Mouse (Mus musculus) embryonic facial prominence, embryonic 13.5 days (tissue): ENCODE data around the gene Psme2b. TPM values are rescaled to one million over a fixed set of nuclear protein-coding genes. Genes with fewer than 3 reads are reported as not detected.
"Not testable (repeated sequence)": the region's sequence is repeated elsewhere in the genome, so short reads cannot be mapped to it uniquely, and the experiment has no call there.

Experiments used
- ATAC-seq: fragments of 200-750 bp; cut with Nextera tagmentation; 2 replicates; pipeline ENCODE4 v1.8.0; 2017; ENCODE audit warnings: low read depth; ENCODE audit not compliant: insufficient number of reproducible peaks, insufficient read depth, low FRiP score, low TSS enrichment
- H3K27ac ChIP-seq: fragments of 300-500 bp; sonication (generic); 2 replicates; pipeline ENCODE4 v1.5.1; 2015; ENCODE audit warnings: moderate library complexity, mild to moderate bottlenecking, inconsistent platforms
- H3K27me3 ChIP-seq: fragments of 300-500 bp; sonication (generic); 2 replicates; pipeline ENCODE4 v1.6.1; 2015; ENCODE audit warnings: mild to moderate bottlenecking, inconsistent platforms
- H3K36me3 ChIP-seq: fragments of 300-500 bp; sonication (generic); 2 replicates; pipeline ENCODE4 v1.6.1; 2015; ENCODE audit warnings: mild to moderate bottlenecking, inconsistent platforms
- H3K4me1 ChIP-seq: fragments of 300-500 bp; sonication (generic); 2 replicates; pipeline ENCODE4 v1.6.1; 2015; ENCODE audit warnings: inconsistent platforms
- H3K4me2 ChIP-seq: fragments of 300-500 bp; sonication (generic); 2 replicates; pipeline ENCODE4 v1.6.1; 2015; ENCODE audit warnings: moderate library complexity, mild to moderate bottlenecking, inconsistent platforms
- H3K4me3 ChIP-seq: fragments of 300-500 bp; sonication (generic); 2 replicates; pipeline ENCODE4 v1.5.1; 2015; ENCODE audit warnings: mild to moderate bottlenecking, inconsistent platforms
- H3K9ac ChIP-seq: fragments of 300-500 bp; sonication (generic); 2 replicates; pipeline ENCODE4 v1.6.1; 2015; ENCODE audit warnings: mild to moderate bottlenecking, inconsistent platforms
- H3K9me3 ChIP-seq: fragments of 300-500 bp; sonication (generic); 2 replicates; pipeline ENCODE4 v1.6.1; 2016; ENCODE audit warnings: inconsistent platforms
- WGBS: fragments of 180-500 bp; shearing (Covaris S2); methylation state at CpG from one replicate; pipeline ENCODE4 v1.1.7; 2015; ENCODE audit warnings: mixed read lengths; 5-methylcytosine and 5-hydroxymethylcytosine counted together
- polyA plus RNA-seq: library from polyadenylated mRNA; unstranded; fragments of >200 nt; fragmentation: Nextera tagmentation; extraction: Ambion mirVana; gene quantifications from 2 replicates; pipeline ENCODE4 v1.2.1, GENCODE M21; 2015

Psme2b gene
- polyA plus RNA-seq, 1 experiment from 2014 or later, result 2.1 TPM

GRCm38 (mm10) chr11:48935291-48935690, 10.7 kb downstream of the Psme2b start:
- H3K9ac ChIP-seq, H3K4me3 ChIP-seq, ATAC-seq, H3K36me3 ChIP-seq, H3K27ac ChIP-seq, H3K4me1 ChIP-seq, H3K4me2 ChIP-seq, H3K9me3 ChIP-seq, H3K27me3 ChIP-seq: not testable (repeated sequence)
- WGBS, result no CpG with 5 or more reads among the region's 3 CpGs

- not testable (repeated sequence) for H3K4me3 ChIP-seq, H3K4me1 ChIP-seq, ATAC-seq, H3K36me3 ChIP-seq, H3K4me2 ChIP-seq, H3K27me3 ChIP-seq, H3K27ac ChIP-seq, H3K9me3 ChIP-seq, H3K9ac ChIP-seq
- WGBS, result 75% methylated on average over 1 of the region's 1 CpGs
Observed at GRCm38 (mm10) chr11:48933923-48934322, 12.1 kb downstream of the Psme2b start.

GRCm38 (mm10) chr11:48933422-48933821, 12.6 kb downstream of the Psme2b start:
- not testable (repeated sequence) for H3K27ac ChIP-seq, H3K9ac ChIP-seq, H3K9me3 ChIP-seq, H3K4me3 ChIP-seq, H3K36me3 ChIP-seq, H3K4me1 ChIP-seq, H3K27me3 ChIP-seq, ATAC-seq, H3K4me2 ChIP-seq
- WGBS, result 73% methylated on average over 1 of the region's 1 CpGs

GRCm38 (mm10) chr11:48928068-48928467, 17.9 kb downstream of the Psme2b start:
- not testable (repeated sequence) for H3K27me3 ChIP-seq, H3K9me3 ChIP-seq, H3K4me1 ChIP-seq, H3K4me2 ChIP-seq, H3K9ac ChIP-seq, H3K36me3 ChIP-seq, ATAC-seq, H3K4me3 ChIP-seq, H3K27ac ChIP-seq
- WGBS, result 86% methylated on average over 1 of the region's 1 CpGs

- H3K9me3 ChIP-seq, H3K27ac ChIP-seq, H3K27me3 ChIP-seq, ATAC-seq, H3K9ac ChIP-seq, H3K36me3 ChIP-seq, H3K4me2 ChIP-seq, H3K4me3 ChIP-seq, H3K4me1 ChIP-seq: not testable (repeated sequence)
Observed at GRCm38 (mm10) chr11:48926437-48926836, 19.6 kb downstream of the Psme2b start.

- H3K4me1 ChIP-seq, H3K4me3 ChIP-seq, H3K36me3 ChIP-seq, H3K9ac ChIP-seq, H3K27ac ChIP-seq, ATAC-seq, H3K4me2 ChIP-seq, H3K9me3 ChIP-seq, H3K27me3 ChIP-seq: not testable (repeated sequence)
- WGBS, result 82% methylated on average over 5 of the region's 5 CpGs
Observed at GRCm38 (mm10) chr11:48923818-48924217, 22.2 kb downstream of the Psme2b start.

- H3K36me3 ChIP-seq, result no peaks in the 10 kb centered on the region
- H3K27ac ChIP-seq, result no peak overlapping the region
- H3K27me3 ChIP-seq, result no peaks in the 10 kb centered on the region
- H3K4me2 ChIP-seq, result no peak overlapping the region
- H3K9me3 ChIP-seq, result no peaks in the 10 kb centered on the region
- no peaks in the 10 kb centered on the region for H3K4me1 ChIP-seq
- 79% methylated on average over 3 of the region's 3 CpGs for WGBS
- H3K9ac ChIP-seq, result no peak overlapping the region
- no peak overlapping the region for H3K4me3 ChIP-seq
- ATAC-seq, result no peak
Observed at GRCm38 (mm10) chr11:48918380-48918779, 27.6 kb downstream of the Psme2b start.

GRCm38 (mm10) chr11:48913611-48914010, 32.4 kb downstream of the Psme2b start:
- Histone ChIP-seq H3K4me3 (no peak overlapping the region), H3K27me3 (no peaks in the 10 kb centered on the region), H3K4me1 (no peaks in the 10 kb centered on the region), H3K9ac (no peak overlapping the region), H3K4me2 (no peak overlapping the region), H3K27ac (no peak overlapping the region), H3K36me3 (no peaks in the 10 kb centered on the region), H3K9me3 (no peaks in the 10 kb centered on the region)
- WGBS, result 87% methylated on average over 1 of the region's 1 CpGs
- ATAC-seq, result no peak

GRCm38 (mm10) chr11:48908459-48908858, 37.5 kb downstream of the Psme2b start:
- Histone ChIP-seq H3K9ac (no peak overlapping the region), H3K4me2 (no peak overlapping the region), H3K9me3 (no peaks in the 10 kb centered on the region), H3K27me3 (no peaks in the 10 kb centered on the region), H3K36me3 (no peaks in the 10 kb centered on the region), H3K4me1 (no peaks in the 10 kb centered on the region), H3K27ac (no peak overlapping the region), H3K4me3 (no peak overlapping the region)
- WGBS, result 56% methylated on average over 1 of the region's 1 CpGs
- ATAC-seq, result no peak

- Histone ChIP-seq H3K4me1 (no peaks in the 10 kb centered on the region), H3K36me3 (no peaks in the 10 kb centered on the region), H3K4me2 (no peak within 1 kb of the TSS), H3K9me3 (no peaks in the 10 kb centered on the region), H3K9ac (no peak within 1 kb of the TSS), H3K27ac (no peak within 1 kb of the TSS), H3K4me3 (no peak within 1 kb of the TSS), H3K27me3 (no peaks in the 10 kb centered on the region)
- WGBS, result 62% methylated on average over 2 of the region's 2 CpGs
- no peak for ATAC-seq
Observed at GRCm38 (mm10) chr11:48902021-48902420, 44.0 kb downstream of the Psme2b start, which contains the start of gene Gm5431. Gene Gm5431 (minus strand): TSS chr11:48902214.

GRCm38 (mm10) chr11:48901567-48901930, 44.4 kb downstream of the Psme2b start:
- not testable (repeated sequence) for H3K9me3 ChIP-seq, H3K4me2 ChIP-seq, H3K4me3 ChIP-seq, H3K4me1 ChIP-seq, H3K27me3 ChIP-seq, H3K9ac ChIP-seq, H3K36me3 ChIP-seq, H3K27ac ChIP-seq, ATAC-seq
- 82% methylated on average over 1 of the region's 1 CpGs for WGBS

- ATAC-seq, H3K36me3 ChIP-seq, H3K4me3 ChIP-seq, H3K27me3 ChIP-seq, H3K9ac ChIP-seq, H3K4me2 ChIP-seq, H3K9me3 ChIP-seq, H3K27ac ChIP-seq, H3K4me1 ChIP-seq: not testable (repeated sequence)
- 74% methylated on average over 6 of the region's 6 CpGs for WGBS
Observed at GRCm38 (mm10) chr11:48900654-48901566, 45.1 kb downstream of the Psme2b start.
